Mouse (Mus musculus): ENCODE results near the gene Klk6. TPM values are rescaled to one million over a fixed set of nuclear protein-coding genes. Genes with fewer than 3 reads are reported as not detected.

The Klk6 gene
- total RNA-seq, 2 experiments from 2014 or later = 0.89 to 1.0 TPM

DNA sequence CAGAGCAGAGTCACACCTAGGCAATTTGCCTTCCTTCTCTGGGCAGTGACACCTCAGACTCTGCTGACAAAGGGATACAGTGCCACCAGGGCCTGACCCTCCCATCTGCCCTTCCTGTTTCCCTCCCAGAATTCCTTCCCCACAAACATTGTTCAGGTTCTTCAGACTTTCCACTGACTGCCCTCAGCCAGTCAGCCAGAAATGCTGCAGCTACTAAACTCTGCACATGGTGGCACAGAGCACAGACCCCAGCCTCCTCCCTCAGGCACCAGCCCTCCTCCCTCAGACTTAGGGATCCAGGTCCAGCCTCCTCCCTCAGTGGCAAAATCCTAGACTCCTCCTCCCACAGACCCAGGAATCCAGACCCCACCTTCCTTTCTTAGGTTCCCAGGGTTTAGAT is 7.6 kb upstream of the Klk6 start:
- DNase-seq (ENCODE audit: low spot score in 2 of 2) = no peak

DNA sequence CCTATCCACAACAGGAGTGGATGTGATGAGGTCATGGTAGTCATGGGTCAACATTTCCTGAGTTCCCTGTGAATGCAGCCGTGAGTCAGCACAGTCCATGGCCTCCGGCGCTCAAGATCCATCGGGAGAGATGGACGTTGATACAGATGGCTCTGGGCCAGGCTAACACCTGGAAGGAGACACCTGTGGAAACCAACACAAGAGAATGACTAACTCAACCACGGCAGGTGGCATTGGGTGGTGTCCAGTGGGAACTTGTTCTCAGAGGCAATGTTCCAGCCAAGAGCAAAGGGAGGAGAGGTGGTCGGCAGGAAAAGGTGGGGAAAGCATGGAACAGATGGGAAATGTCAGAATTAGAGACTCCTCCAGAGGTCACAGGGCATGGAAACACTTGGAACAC is 2.7 kb upstream of the Klk6 start:
- no peak for DNase-seq (ENCODE audit: low spot score in 2 of 2)

DNA sequence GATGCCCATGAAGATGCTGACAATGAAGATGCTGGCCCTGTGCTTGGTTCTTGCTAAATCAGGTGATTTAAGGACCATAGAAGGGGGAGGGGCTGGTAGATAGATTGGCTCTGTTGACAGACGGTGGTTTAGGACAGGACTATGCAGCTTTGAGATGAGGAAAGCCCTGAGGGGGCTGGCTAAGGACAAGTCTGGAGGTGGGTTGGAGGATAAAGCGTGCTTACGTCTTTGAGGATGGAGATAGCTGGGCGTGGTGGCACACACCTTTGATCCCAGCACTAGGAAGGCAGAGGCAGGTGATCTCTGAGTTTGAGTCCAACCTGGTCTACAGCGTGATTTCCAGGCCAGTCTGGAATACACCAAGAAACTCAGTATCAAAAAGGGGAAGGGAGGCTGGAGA is 1.8 kb downstream of the Klk6 start:
- DNase-seq (ENCODE audit: low spot score in 2 of 2) = no peak

DNA sequence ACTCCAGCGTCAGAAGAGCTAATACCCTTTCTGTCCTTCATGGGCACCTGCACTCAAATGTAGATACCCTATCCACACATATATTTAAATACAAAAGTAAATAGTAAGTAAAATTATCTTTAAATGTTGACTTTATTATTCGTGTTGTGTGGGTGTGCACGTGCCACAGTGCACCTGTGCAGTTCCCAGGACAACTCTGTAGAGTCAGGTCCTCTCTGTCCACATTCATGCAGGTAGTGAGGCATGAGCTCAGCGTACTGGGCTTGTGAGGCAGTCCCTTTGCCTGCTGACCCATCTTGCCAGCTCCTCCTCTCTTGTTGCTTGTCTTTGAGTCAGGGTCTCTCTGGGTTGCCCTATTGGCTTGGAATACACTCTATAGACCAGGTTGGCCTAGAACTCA is 3.4 kb downstream of the Klk6 start:
- no peak for DNase-seq (ENCODE audit: low spot score in 2 of 2)

DNA sequence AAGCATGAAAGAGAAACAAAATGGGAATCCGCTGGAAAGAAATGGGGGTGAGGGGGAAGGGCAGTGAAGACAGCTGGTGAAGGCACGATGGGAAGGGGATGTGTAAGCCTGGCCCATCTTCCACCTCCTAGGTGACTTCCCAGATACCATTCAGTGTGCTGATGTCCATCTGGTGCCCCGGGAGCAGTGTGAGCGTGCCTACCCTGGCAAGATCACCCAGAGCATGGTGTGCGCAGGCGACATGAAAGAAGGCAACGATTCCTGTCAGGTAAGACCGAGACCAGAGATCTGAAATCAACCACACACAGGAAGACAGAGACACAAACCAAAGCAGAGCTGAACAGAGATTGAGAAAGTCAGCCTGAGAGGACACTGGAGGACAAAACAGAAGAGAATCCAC is 4.7 kb downstream of the Klk6 start:
- DNase-seq (ENCODE audit: low spot score in 2 of 2) = no peak

DNA sequence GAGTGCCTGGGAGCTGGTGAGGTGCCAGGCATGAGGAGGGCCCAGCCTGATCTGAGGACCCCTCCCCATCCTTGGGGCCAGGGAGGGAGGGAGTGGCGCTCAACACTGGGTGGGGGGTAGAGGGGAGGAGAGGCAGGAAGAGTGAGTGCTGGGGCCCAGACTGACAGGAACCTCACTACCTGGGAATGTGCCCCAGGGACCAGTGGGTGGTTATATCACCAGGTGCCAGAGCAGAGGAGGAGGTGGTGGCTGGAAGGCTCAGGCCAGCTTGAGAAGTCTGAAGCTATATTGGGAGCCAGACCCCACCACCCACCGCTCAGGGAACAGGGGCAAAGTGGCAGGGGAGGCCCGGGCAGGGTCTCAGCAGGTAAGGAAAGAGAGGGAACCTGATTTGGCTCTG is 17.4 kb downstream of the Klk6 start, which contains the start of gene Klk5:
Klk5 (plus strand) TSS at position 271 of the 400 bp plus-strand sequence.
- no peak for DNase-seq (ENCODE audit: low spot score in 2 of 2)

DNA sequence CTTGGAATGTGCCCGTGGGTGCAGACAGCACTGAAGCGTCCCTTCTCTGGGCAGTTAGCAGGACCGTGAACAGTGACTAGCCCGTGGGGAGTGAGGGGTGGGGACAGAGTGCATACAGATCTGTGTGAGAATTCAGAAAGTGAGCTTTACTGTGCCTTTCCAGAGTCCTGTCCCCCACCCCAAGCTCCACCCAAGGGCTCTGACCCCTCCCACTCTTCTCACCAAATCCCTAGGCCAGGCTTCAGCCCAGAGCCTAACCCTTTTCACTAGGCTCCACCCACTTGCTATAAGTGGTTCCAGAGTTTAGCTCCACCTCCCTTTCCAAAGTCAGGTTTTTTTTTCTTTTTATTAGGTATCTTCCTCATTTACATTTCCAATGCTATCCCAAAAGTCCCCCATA is 19.5 kb downstream of the Klk6 start:
- DNase-seq (ENCODE audit: low spot score in 2 of 2) = no peak

DNA sequence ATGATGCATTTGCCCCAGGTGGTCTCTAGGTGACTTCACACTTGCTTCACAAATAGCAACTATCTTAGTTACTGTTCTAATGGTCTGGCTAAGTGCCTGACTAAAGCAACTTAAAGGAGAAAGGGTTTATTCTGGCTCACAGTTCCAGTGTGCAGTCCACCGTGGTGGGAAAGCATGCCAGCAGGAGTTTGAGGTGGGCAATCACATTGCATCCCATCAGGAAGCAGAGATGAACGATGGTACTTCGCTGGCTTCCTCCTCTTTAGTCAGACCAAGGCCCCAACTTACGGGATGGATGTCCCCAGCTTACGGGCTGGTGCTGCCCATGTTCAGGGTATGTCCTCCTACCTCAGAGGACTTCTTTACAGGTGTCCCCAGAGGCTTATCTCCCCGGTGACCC is 27.3 kb downstream of the Klk6 start:
- DNase-seq (ENCODE audit: low spot score in 2 of 2) = no peak

DNA sequence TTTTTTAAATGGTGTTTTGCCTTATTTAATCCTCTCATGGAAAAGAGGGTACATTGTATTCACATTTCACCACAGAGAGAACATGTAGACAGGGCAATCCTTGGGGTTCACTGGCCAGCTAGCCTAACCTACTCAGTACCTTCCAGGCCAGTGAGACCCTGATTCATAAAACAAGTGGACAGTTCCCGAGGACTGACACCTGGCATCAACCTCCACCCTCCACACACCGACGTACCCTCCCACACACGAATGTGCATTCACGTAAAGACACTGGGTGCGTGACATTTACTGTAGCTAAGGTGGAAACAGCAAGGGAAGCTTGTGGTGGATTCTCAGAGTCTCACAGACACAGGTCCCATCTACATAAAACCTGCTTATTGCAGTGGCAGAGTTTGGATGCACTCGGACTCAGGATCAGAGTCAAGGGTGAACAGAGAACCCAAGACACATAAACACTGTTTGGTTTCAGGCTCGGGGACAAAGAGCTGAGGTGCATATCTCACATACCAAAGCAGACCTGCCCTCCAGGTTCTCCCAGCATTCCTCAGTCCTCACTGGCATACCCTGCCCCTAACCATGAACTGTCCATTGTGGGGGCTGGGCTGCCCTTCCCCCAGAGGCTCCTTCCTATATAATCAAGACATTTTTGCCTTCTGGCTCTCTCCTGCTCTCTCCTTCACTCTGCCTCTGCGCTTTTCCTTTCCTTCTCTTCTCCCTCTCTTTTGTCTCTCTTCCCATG is 30.5 kb downstream of the Klk6 start:
- DNase-seq (ENCODE audit: low spot score in 2 of 2) = no peak

DNA sequence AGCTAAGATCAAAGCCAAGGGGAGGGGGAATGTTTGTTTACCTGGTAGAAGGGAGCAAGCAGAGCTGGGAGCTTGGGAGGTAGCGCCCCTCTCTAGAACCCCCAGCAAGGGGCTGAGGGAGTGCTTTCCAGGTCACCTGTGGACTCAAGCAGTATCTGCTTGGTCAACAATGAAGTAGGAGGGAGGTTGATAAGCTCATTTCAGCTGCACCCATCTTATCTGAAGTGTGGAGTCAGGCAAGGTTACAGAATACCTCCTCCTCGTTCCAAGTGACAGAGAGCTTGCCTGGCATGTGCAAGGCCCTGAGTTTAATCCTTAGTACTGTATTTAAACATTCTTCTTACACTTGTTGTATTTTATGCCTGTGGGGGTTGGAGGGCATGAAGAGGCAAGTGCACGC is 31.4 kb downstream of the Klk6 start:
- no peak for DNase-seq (ENCODE audit: low spot score in 2 of 2)

DNA sequence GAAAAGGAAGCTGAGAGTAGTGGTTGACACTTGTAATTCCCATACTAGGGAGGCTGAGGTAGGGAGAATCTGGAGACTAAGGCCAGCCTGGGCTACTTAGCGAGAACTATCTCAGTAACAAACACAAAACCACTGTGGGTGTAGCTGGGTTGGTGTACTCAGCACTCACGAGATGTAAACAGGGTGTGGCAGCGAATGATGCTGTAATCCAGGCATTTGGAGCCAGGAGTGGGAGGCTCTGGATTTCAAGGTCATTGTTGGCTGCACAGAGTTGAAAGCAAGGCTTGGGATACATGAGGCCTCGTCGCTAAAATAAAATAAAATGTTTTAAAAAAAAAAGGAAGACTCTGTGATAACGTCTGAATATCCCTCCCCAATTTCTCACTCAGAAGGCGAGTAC is 32.0 kb downstream of the Klk6 start:
- DNase-seq (ENCODE audit: low spot score in 2 of 2) = no peak

DNA sequence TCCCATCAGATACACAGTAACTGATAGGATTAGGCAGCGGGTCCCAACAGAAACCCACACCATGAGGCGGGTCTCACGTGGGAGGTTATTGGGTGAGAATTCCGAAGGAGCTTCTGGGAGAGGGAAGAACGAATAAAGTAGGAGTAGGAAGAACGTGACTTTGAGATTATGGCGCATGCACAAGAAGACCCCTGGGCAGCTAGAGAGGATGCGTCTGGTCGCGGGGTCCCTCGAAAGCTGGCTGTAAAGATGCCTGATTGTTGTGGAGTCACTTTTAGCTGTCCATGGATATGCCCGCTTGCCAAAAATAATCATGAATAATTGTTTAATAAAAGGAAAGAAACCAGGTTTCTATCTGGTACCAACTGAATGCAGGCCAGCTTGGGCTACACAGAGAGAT is 33.2 kb downstream of the Klk6 start:
- DNase-seq (ENCODE audit: low spot score in 2 of 2) = no peak

DNA sequence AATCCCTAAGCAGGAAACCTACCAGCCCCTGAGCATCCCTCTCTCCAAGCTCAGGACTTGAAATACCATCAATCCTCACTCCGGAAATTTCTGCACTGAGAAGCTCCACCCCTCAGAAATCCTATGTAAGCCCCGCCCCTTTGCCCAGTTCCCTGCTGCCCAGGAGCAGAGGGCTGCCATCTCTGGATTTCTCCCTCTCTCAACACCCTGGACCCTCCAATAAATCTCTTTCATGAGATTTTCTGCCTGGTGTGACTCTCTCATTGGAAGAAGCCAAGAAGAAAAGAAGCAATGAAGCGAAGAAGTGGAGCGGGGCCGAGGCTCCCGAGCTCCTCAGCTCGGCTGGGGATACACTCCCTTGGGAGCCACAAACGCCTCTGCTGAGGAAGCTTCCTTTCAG is 36.1 kb downstream of the Klk6 start:
- no peak for DNase-seq (ENCODE audit: low spot score in 2 of 2)

DNA sequence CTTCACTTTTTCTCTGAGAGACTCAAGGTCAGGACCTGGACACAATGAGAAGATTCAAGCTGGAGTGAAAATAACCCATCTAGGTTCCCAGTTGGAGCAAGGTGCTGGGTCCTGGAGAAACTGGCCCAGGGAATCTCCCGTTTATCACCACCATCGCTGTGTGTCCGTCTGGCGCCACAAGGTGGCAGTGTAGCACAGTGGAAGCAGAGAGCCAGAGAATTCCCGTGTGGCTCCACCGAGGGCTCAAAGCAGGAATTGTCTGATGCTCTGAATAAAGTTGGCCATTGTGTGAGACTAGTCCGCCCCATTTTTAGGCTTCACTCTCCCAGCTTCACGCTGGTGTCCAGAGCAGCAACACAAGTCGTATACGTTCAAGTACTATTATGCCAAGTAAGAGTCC is 48.9 kb downstream of the Klk6 start:
- peak; percentile 58 to 82 for DNase-seq (ENCODE audit: low spot score in 2 of 2)

DNA sequence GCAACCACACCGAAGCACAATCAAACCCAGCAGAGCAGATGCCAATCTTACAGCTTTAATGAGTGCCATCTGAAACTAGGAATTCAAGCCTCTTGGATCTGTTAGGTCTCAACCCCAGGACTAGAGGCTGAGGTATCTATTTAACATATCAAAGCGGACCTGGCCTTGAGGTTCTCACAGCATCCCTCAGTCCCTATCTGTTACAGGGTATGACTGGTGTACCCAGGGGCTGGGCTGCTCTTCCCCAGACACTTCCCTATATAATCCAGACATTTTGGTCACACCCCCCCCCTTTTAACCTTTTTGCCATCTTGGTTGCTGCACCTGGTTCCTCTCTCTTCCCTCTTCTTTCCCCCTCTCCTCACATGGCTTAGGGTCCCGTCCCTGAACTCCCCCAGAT is 49.4 kb downstream of the Klk6 start:
- DNase-seq (ENCODE audit: low spot score in 2 of 2) = no peak

DNA sequence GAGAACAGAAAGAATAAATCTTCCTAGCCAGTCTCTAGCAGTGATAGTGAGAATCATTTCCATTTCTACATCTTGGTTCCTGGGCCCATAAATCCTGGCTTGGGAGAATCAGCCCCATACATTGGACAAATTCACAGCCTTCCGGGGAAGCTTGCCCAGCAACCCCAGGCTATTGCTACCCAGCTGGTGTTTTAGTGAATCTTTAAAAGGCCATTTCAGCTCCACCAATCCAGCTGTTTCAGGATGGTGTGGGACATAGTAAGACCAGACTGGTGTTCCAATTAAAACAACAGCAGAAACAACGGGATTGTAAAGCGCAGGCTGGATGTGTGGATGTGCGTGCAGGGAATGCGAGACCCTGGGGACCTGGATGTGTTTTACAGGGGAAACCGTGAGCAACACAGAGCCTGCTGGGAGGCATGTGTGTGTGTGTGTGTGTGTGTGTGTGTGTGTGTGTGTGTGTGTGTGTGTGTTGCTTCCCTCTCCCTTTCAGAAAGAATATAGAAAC is 50.6 kb downstream of the Klk6 start:
- DNase-seq (ENCODE audit: low spot score in 2 of 2) = no peak

DNA sequence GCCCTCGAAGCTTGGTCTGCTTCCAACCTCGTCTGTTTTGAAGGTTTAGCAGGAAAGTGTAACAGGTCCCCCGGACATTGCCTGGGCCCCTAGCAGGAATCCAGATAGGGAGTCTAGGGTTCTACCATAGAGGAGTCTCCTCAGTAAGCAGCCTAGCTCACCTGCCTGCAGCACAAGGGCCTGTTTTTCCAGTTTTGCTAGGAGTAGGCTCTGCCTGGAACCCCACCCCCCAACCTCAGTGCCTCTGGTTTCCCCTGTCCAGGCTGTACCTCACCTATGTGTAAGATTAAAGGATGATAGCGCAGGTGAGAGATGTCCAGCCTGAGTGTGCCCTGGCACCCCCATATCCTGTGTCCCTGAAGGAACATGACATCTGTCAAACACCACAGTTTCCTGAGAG is 52.1 kb downstream of the Klk6 start:
- DNase-seq (ENCODE audit: low spot score in 2 of 2) = no peak

DNA sequence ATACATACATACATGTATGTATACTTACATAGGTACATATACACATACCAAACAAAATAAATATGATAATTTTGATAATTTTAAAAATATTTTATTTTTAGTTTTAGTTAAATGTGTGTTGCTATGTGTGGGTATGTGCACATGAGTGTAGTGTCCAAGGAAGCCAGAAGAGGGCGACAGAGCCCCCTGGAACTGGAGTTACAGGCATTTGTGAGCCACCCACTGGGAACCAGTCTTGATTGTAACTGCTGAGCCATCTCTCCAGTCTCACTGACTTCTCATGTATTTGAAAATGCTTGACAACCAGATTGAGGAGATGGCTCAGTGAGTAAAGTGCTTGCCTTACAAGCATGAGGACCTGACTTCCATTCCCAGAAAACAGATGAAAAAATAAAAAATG is 54.0 kb downstream of the Klk6 start:
- no peak for DNase-seq (ENCODE audit: low spot score in 2 of 2)

DNA sequence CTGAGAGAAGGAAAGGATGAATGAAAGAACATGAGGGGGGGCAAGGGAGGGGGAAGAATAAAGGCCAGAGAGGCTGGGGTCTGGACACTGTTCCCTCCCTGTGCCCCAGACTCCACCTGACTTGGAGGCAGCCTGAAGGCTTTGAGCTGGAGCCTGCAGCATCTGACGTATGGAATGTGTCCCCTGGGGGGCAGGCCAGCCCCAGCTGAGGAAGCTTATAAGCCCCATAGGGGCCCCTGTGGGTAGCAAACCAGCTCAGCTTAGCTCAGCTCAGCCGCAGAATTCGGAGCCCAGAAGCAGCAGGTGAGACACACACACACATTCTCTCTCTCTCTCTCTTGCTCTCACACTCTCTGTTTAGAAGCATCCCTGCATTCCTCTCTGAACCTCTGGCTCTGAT is 56.6 kb downstream of the Klk6 start, which contains the start of gene Klk4:
Klk4 (plus strand) TSS at position 249 of the 400 bp plus-strand sequence.
- no peak for DNase-seq (ENCODE audit: low spot score in 2 of 2)

Data from layer of hippocampus, adult 18-20 months (tissue).